Mouse (Mus musculus): ENCODE measurements at regions not wholly inside any gene's neighbourhood (a gene's known extent, or its start where the extent isn't known, plus 50 kb on each side); places are given as distances from the start of the nearest gene placed in this dataset.

DNA sequence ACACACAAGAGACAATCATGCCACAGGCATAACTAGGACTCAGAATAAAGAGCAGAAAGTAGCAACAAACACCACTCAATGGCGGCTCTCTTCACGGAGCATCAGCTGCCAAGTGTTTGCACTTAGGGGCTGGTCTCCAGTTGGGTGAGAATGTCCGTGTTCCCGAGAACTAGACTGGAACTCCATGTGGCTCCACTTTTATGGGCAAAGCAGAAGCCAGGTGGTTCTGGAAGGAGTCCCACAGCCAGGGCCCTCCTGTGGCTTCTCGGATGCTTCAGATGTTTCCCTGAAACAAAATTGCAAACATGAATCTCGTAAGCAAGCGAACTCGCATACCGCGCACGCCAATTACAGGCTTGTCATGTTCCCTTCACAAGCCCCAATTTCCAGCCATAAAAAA is 113.7 kb upstream of the Mgmt start:
- no peak for ATAC-seq (replicated peaks; ENCODE audit: low FRiP score, low TSS enrichment, poor library complexity, severe bottlenecking)

GRCm38 (mm10) chr7:136791162-136791561 is 103.3 kb upstream of the Mgmt start:
- no peak for ATAC-seq (replicated peaks; ENCODE audit: low FRiP score, low TSS enrichment, poor library complexity, severe bottlenecking)

DNA sequence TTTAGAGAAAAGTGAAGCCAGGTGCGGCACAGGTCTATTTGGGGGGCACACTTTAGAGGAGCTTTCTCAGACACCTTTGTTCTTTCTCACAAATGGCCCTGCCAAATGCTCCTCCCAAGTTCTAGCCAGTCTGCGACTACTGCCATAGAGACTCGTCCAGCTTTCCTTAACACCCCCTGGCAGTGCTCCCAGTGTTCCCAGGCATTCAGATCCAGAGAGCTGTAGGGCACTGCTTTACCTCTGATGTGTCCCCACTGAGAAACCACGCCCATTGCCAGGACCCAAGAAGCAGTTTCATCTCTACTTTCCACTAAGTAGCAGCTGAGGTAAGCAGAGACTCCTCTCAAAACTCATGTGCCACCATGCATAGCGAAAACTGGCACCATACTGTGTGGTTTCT is 102.3 kb upstream of the Mgmt start:
- no peak for ATAC-seq (replicated peaks; ENCODE audit: low FRiP score, low TSS enrichment, poor library complexity, severe bottlenecking)

- ATAC-seq (replicated peaks; ENCODE audit: low FRiP score, low TSS enrichment, poor library complexity, severe bottlenecking): no peak
Measured at GRCm38 (mm10) chr7:136796415-136796814, 98.0 kb upstream of the Mgmt start.

DNA sequence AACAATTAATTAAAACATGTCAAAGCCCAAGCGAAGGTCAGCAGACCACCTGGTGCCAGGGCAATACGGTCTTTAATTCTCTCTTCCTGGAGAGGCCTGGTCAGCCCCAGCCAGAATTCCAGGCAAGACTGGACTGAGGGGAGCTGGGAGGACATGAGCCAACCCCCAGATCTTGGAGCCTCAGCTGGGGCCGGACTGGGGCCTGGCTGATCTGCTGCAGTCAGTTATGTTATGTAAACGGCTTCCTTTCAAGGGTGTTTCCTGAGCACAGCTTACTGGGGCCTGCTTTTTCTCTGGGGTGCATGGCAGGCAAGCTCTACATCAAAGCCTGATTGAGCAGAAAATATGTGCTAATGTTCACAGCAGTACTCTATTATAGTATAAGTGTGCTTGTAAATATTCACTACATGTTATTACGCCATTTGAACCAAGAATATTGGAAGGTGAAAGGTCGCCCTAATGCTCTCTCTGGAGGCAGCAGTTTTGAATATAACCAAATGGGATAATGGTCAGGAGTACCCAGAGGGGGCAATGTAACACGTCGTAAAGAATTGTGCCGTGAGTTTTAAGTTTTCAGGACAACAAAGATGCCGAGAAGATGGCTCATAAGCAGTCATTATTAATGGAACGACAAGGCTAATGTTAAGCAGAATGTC is 96.5 kb upstream of the Mgmt start:
- no peak for ATAC-seq (replicated peaks; ENCODE audit: low FRiP score, low TSS enrichment, poor library complexity, severe bottlenecking)

DNA sequence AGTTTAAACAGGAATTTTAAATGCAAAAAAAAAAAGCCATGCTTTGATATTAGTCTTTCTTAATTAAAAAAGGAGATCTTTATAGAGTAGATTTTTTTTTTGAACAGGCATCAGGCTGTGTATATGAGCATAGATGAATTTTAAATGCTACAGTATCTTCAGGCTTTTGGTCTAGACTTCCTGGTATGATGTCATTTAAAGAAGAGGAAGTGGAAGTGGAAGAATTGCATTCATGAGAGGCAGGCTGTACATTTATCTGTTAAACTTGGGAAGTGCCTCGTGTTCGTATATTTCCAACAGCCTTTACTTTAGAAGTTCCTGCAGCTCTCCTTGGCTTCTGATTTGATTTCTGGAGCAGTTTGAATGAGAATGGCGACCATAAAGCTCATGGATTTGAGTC is 95.8 kb upstream of the Mgmt start:
- ATAC-seq (replicated peaks; ENCODE audit: low FRiP score, low TSS enrichment, poor library complexity, severe bottlenecking): no peak

DNA sequence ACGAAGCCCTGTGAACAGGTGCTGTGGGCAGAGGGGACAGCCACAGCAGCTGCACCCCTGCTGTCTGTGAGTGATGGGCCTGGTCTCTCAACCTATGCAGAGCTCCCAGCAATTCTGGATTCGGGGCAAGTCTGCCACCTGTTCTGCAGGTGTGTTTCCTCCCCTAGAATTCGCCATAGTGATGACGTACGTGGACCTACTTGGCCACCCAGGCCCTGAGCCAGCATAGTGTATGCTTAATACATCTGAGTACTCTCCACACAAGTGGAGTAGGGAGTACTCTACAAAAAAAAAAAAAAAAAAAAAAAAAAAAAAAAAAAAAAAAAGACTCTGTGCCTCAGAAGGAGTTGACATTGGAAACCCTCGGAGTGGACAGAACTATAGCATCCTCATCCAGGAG is 87.3 kb upstream of the Mgmt start:
- no peak for ATAC-seq (replicated peaks; ENCODE audit: low FRiP score, low TSS enrichment, poor library complexity, severe bottlenecking)

- no peak for ATAC-seq (replicated peaks; ENCODE audit: low FRiP score, low TSS enrichment, poor library complexity, severe bottlenecking)
Measured at GRCm38 (mm10) chr7:136807968-136808367, 86.4 kb upstream of the Mgmt start.

GRCm38 (mm10) chr7:136809576-136809975 is 84.8 kb upstream of the Mgmt start:
- ATAC-seq (replicated peaks; ENCODE audit: low FRiP score, low TSS enrichment, poor library complexity, severe bottlenecking): no peak

DNA sequence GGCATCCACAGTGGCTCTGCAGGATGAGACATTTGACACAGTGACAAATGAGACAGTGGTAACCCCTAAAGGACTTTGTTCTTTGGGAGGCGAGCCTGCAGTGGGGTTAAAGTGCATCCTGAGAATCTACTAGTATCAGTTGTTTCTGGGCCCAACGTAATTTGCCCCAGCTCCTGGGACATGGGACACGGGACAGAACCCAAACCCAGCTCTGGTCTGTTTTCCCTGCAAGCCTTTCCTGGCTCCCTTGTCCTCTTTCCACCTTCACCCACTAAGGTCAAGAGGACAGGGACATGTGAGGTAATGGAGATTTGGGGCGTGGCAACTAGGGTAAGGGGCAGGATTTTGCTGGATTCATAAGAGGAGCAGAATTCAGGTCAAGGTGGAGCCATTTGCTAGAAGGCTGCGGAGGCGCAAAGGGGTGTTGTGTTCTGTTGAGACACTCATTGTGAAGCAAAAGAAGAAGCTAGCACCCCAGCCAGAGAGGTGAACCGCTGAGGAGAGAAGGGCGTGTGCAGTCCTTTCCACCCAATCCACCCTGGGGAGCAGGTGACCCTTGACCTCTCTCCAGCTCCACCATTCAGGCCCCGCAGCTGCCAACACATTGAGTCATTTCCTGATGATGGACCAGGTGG is 80.6 kb upstream of the Mgmt start:
- no peak for ATAC-seq (replicated peaks; ENCODE audit: low FRiP score, low TSS enrichment, poor library complexity, severe bottlenecking)

GRCm38 (mm10) chr7:136814751-136815150 is 79.7 kb upstream of the Mgmt start:
- no peak for ATAC-seq (replicated peaks; ENCODE audit: low FRiP score, low TSS enrichment, poor library complexity, severe bottlenecking)

- no peak for ATAC-seq (replicated peaks; ENCODE audit: low FRiP score, low TSS enrichment, poor library complexity, severe bottlenecking)
Measured at GRCm38 (mm10) chr7:136820291-136820690, 74.1 kb upstream of the Mgmt start.

- ATAC-seq (replicated peaks; ENCODE audit: low FRiP score, low TSS enrichment, poor library complexity, severe bottlenecking): no peak
Measured at GRCm38 (mm10) chr7:136825647-136826046, 68.8 kb upstream of the Mgmt start.

DNA sequence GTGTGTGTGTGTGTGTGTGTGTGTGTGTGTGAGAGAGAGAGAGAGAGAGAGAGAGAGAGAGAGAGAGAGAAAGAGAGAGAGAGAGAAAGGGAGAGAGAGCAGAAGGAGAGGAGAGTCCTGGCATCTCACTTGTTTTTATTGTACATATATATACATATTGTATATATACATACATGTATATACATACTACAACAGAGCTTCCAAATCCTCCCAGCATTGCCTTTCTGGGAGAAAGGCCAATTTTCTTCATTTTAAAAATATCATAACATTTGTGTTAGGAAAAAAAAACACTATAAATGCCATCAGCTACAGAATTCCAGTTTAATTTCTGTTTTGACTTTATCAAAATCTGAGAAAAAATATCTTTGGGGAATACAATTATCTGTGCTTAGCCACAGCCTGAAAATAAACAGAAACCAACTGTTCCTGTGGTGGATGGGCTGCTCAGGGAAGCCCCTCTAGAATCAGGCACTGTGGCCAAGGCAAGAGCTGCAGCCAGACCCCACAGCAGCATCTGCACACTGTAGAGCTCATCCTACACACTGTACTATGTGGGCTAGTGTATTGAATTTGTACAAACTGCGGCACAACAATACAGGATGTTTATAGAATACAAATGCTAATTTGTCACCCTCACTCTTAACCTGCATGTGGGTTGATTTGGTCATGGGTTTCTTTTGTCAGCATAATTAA is 64.6 kb upstream of the Mgmt start:
- ATAC-seq (replicated peaks; ENCODE audit: low FRiP score, low TSS enrichment, poor library complexity, severe bottlenecking): no peak

GRCm38 (mm10) chr7:136832419-136832818 is 62.0 kb upstream of the Mgmt start:
- no peak for ATAC-seq (replicated peaks; ENCODE audit: low FRiP score, low TSS enrichment, poor library complexity, severe bottlenecking)

GRCm38 (mm10) chr7:136838971-136839370 is 55.4 kb upstream of the Mgmt start:
- ATAC-seq (replicated peaks; ENCODE audit: low FRiP score, low TSS enrichment, poor library complexity, severe bottlenecking): no peak

GRCm38 (mm10) chr7:136840224-136840623 is 54.2 kb upstream of the Mgmt start:
- no peak for ATAC-seq (replicated peaks; ENCODE audit: low FRiP score, low TSS enrichment, poor library complexity, severe bottlenecking)

DNA sequence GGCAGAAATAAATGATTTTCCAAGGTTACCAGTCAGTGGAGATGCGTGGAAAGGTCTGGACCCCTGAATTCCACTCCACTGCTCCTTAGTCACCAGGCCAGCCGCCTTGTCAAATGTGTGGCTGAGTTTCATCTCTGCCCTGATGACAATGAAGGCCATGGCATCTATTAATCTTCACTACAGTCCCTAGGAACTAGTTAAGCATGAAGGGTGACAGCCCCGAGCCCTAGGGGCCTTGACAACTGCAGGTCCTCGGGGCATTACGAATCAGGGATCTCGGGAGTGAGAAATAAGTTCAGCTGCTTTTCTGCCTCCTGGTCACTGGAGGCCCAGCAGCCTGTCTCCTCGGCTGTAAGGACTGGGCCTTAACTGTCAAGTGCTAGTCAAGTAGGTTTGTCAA is 51.7 kb upstream of the Mgmt start:
- ATAC-seq (replicated peaks; ENCODE audit: low FRiP score, low TSS enrichment, poor library complexity, severe bottlenecking): no peak

DNA sequence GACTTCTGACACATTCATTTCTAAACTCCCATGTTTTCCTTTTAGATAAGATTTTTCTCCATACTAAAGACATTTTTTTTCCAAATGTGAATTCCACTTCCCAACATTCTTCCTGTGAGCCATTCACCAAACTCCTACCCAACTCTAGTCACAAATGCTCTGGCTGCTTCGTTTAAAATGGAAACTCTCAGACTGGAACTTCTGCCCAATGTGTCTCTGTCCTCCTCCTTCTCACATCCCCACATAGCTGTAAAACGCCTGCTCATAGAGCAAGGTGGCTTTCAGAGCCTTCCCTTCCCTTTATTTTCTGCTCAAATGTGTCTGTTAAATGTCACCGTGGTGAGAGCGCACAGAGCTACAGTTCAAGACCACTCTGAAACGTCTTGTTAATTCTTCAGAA is 50.1 kb upstream of the Mgmt start:
- ATAC-seq (replicated peaks; ENCODE audit: low FRiP score, low TSS enrichment, poor library complexity, severe bottlenecking): no peak

Data from megakaryocyte-erythroid progenitor cell, adult 5-6 weeks (primary cell).